Mouse (Mus musculus): ENCODE results near the gene Cfap126. TPM values are rescaled to one million over a fixed set of nuclear protein-coding genes. Genes with fewer than 3 reads are reported as not detected.

Gene Cfap126
- total RNA-seq, 4 experiments from 2014 or later = 0.60 to 2.0 (median 0.88) TPM

DNA sequence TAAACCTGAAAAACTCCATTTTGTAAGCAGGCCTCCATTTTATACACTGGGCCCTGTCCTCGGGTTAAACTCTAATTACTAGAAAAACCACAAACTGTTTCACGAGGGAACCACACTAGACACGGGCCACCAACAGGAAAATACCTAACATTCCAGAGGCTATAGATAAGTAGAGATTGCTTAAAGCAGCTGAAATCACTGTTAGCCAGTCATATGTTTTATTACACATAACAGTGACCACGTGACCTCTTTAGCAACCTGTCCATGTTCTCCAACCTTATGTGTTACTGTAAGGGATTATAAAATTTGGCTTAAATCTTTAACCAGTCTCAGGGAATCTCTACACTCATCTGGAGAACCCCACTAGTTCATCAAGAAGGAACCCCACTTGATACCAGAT is 19.3 kb upstream of the Cfap126 start:
- no peak for DNase-seq (ENCODE audit: low spot score)

DNA sequence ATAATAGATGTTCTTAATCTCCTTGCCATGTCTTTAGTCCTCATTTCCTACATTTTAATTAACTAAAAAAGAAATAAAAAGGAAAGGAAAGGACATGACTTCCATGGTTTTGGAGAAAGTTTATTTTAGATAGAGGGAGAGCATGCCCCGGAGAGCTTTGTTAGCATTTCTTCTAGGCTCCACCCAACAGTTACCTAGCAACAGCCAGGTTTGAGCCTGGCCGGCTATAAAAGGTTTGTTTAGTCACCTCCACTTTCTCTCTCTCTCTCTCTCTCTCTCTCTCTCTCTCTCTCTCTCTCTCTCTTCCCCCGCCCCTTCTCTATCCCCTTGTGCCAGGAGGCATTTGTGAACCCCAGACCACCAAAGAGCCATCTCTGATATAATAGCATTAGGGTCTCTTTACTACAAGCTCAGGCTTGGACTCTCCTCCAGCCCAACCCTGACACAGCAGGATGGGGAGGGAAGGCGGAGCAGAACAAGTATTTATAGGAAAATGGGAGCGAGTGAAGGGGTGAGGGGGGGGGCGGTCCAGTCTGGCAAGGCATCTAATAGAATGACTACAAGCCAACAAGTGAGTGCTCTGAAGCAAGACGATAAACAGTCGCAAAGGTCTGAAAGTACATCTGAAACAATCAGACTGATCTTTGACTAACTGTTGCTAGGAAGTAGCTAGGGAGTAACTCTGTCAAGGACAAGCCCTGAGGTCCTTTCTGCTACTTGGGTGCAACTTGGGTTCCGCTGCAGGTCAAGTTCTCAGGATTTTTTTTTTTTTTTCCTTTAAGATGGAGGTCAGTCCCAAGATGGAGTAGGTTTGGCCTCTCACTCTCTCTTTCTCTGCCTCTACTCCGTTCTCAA is 17.4 kb upstream of the Cfap126 start:
- DNase-seq (ENCODE audit: low spot score) = no peak

DNA sequence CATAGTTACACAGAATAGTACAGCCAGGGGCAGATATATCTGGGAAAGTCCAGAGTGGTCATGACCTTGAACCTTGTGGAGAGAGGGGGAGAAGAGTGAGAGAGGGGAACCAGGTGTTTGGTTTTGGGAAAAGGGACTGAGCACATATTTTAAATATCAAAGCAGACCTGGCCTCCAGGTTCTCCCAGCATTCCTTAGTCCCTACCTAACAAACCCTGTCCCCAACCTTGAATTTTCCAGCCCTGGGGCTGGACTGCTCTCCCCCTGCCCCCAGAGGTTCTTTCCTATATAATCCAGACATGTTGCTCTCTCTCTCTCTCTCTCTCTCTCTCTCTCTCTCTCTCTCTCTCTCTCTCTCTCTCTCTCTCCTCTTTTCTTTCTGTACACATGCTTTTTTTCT is 16.6 kb upstream of the Cfap126 start:
- DNase-seq (ENCODE audit: low spot score) = no peak

DNA sequence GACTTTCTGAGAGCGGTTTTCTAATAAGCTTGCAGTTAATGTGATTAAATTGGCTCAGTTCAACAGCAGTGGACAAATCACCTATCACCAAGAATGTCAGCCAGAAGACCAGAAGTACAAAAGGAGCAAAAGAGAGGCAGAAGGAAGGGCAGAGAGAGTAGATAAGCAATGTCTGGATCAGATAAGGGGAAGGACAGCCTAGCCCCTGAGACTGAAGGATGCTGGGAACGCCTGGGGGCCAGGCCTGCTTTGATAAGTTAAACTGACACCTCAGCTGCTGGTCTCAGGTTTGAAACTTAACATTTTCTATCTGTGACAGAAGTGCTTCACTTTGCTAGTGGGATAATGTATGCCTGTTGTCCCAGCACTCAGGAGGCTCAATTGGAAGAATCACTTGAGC is 16.1 kb upstream of the Cfap126 start:
- DNase-seq (ENCODE audit: low spot score) = no peak

DNA sequence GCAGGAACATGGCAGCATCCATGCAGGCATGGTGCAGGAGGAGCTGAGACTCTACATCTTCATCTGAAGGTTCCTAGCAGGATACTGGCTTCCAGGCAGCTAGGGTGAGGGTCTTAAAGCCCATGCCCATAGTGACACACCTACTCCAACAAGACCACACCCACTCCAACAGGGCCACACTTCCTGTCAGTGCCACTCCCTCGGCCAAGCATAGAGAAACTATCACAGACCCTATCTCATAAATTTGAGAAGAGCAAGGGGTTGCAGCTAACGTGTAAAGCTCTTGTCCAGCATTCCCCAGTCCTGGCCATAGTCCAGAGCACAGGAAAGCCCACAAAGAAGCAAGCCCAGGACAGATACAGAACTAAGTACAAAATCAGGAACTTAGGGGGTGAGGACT is 12.7 kb upstream of the Cfap126 start:
- no peak for DNase-seq (ENCODE audit: low spot score)

DNA sequence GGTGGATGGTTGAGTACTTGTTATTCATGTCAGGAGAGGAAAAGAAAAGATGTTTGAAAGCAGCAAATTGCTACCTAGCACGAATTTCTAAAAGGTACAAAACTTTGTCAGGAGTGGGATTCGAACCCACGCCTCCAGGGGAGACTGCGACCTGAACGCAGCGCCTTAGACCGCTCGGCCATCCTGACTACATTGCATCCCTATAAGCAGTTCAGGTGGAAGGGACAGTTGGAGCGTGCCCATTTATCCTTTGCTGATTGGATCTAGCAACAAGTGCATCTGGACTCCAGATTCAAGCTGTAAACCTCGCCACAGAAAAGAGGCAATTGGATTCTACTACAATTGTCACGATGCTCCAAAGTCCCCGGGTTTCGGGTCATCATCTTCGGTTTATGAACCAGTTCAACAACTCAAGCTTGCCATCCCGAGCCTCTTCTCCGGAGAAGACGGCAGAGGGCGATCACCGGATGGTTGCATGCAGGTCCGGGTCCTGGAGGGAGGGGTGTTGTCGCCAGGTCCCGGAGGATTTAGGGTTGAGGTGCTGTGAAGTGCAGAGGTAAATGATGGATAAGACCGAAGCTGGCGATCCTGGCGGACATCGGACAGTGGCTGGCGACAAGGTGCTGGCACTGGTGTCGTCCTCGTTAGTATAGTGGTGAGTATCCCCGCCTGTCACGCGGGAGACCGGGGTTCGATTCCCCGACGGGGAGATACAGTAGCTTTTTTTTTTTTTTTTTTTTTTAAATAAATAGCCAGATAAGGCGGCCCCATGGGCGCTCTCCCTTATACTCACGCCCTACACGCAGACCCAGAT is 11.8 kb upstream of the Cfap126 start:
- peak; percentile 89 for DNase-seq (ENCODE audit: low spot score)

DNA sequence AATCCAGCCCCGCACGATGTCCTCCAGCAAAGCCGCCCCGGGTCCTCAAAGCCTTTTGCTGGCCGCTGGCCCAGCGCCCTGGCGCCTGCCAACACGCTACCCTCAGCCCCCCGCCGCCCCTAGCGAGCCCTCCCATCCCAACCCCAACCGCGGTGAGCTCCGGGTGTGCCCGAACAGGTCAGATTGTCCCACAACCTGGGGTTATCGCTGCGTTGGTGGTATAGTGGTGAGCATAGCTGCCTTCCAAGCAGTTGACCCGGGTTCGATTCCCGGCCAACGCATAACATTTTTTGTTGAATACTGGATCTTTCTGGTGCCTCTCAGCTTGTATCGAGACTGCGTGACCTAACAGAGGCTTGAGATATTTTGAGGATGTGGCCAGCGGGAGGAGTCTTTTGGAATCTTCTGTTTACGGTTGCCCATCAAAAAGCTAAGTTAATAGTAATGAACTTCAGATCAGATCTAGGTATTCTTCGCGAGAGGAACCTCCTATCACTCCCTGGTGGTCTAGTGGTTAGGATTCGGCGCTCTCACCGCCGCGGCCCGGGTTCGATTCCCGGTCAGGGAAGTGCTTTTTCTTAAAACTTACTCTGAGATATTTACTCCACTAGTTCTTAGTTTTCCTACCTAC is 11.1 kb upstream of the Cfap126 start:
- DNase-seq (ENCODE audit: low spot score) = peak; percentile 91

DNA sequence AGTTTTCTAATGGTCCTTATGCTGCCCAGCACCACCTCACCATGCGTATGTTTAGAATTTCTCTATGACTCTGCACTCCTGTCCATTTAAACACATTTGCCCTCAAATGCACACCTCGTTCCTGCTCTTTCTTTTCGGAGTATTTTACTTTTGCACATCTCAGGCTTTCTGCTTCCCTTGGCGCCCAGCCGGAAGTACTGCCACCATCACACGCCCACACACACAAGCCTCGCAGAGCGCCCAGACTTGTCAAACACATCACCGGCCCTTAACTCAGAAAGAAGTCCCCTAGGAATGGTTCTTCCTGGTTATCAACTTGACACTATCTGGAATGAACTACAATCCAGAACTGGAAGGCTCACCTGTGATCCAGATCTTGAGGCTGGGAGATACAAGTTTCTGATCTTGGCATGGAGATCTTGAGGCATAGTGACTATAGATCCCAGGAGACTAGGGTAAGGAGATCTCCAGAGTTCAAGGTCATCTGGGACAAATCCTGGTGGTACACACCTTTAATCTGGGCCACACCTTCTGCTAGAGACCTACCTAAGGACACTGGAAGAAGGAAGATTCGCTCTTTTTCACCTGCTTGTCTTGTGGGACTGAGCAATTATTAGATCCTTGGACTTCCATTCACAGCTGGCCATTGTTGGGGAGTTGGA is 10.4 kb upstream of the Cfap126 start:
- DNase-seq (ENCODE audit: low spot score) = no peak

DNA sequence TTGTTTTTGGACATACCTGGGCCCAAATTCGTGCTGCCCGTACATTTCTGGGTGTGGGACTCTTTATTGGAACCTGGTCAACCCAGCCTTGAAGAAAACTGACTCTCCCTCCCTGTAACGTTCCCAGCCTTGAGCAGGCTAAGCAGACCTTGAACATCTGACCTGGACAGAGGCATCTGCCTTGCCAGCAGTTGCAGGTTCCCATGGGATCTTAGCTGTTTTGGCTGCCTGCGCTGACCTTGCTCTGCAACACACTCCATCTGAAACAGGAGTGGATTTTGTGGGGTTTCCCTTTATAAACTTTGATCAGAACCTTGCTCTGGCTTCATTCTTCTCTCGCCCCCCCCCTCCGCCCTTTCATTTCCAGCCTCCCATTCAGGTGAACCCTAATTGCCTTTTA is 8.5 kb upstream of the Cfap126 start:
- no peak for DNase-seq (ENCODE audit: low spot score)

DNA sequence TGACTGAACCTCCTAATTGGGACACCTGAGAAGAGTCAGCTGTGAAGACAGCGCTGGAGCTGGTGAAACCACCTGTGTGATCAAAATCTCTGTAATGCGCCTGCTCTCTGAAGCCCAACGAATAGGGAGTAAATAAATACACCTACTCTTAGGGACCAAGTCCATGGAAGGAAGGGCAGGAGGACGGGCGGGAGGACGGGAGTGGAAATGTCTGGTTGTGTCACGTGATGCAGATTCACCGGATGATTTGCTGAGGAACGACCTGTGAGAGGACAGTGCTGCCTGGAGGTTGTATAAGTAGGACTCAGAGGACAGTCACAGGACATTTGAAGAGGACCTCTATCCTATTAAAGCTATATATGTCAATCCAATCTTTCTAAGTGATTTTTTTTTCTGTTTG is 4.1 kb upstream of the Cfap126 start:
- DNase-seq (ENCODE audit: low spot score) = no peak

DNA sequence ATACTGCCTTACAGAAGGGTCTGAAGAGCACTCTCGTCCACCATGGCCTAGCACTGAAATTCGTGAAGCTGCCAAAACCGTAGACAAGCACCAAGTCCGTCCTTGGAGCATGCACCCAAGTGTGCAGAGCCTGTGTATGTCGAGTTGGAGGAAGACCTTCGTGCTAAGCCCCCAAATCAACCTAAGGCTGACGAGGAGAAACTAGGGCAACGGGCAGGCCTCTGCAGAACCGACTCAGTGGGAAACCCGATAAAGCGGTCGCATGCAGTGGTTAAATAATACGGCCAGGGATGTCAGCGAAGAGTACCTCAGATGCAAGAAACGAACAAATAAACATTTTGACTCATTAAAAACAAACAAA is 3.1 kb upstream of the Cfap126 start:
- DNase-seq (ENCODE audit: low spot score) = no peak

DNA sequence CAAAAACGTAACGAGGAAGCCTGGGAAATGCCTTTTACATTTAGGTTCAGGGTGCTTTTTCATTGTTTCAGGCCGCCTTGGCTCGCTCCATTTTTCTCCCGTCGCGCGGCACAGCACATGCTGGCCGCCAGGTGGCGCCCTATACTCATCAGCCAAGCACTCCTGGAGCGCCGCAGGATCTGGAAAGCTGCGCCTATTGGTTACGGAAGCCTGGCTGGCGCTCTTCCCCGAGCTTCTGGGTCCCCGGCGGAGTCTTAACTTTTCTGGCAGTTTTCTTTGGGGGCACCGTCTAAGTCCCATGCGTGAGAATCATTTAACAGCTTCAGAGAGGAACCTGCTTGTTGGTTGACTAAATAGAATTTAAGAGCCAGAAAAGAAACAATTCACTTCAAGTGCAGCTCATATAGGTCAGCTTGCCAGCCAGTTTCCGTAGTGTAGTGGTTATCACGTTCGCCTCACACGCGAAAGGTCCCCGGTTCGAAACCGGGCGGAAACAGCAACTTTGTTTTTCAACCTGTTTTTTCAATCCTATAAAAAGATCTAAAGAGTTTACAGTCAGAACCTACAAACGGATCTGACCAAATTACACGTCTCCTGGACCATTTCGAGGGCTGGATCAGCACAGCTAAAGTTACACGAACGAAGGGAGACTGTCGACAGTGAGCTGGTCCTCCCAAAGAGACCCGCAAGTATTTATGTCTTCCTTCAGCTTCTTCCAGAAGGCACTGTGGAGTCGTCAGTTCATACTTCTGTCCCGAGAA is 2.5 kb upstream of the Cfap126 start:
- DNase-seq (ENCODE audit: low spot score) = peak; percentile 93

DNA sequence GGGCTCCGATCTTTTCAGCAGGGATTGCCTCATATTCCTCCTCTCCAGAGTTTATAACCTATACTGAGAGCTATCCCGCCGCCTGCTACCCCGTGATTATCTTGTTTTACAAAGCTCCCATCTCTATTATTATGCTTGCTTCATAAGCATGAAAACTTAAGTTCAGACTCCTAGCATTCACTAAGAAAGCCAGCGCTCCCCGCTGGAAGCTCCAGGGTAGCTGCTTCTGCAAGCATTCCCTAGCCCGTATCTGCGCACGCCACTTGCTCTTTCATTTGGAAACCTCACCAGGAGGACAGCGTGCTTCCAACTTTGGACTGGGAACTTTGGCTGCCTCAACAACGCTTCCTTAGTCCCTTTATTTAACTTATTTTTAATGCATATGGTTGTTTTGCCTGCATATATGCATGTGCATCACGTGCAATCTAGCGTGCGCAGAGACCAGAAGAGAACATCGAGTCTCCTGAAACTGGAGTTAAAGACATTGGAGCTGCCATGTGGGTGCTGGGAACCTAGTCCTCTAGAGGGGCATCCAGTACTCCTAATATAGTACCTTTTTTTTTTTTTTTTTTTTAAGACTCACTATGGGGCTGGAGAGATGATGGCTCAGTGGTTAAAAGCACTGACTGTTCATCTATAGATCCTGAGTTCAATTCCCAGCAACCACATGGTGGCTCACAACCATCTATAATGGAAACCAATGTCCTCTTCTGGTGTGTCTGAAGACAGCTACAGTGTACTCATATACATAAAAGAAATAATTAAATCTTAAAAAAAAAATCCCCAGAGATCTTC is 1.7 kb upstream of the Cfap126 start:
- DNase-seq (ENCODE audit: low spot score) = peak; percentile 63

DNA sequence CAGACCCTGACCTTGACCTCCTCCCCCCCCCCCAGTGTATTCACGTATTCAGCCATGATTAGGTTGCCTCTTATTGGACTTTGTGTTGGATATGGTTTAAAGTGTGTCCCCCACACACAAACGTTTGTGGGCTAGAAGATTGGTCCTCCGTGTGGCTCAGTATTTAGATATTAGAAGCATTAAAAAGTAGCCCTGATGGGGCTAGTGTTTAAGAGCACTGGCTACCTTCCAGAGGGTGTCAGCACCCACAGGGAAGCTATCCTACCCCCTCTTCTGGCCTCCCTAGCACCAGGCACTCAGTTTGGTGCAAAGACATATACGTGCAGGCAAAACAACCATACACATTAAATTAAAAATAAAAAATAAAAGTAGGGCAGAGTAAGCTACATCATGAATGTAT is 732 bp upstream of the Cfap126 start:
- DNase-seq (ENCODE audit: low spot score) = no peak

DNA sequence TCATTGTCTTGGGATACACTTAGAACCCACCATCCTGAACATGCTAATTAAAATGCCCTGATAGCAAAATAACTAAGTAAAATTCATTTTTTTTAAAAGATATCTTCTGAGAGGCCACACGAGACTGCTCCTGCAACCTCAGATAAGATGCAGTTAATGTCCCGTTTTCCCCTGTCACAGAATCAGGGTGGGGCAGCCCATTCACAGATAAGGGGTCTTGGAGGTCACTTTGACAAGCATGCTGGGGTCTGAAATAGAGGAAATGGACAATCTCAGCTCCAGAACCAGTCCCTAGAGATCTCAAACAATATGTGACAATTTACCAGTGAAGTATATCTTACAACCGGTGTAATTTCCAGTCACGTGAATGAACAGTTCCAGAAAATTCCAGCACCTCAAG is 2.6 kb downstream of the Cfap126 start:
- no peak for DNase-seq (ENCODE audit: low spot score)

DNA sequence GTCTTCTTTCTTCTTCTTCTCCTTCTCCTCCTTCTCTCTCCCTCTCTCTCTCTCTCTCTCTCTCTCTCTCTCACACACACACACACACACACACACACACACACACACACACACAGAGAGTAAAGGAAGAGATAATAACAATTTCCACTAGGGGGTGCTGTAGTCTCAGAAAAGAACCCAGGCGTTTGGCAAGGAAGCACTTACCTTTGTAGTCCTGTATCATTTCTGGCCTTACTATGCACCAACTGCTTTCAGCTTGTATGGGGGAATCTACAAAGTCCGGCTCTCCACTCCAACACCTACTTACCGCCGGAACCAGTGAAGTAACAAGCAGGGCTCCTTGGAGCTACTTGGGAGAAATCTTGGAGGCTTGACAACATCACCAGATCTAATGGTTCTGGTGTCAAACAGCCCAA is 4.6 kb downstream of the Cfap126 start:
- DNase-seq (ENCODE audit: low spot score) = peak; percentile 83

DNA sequence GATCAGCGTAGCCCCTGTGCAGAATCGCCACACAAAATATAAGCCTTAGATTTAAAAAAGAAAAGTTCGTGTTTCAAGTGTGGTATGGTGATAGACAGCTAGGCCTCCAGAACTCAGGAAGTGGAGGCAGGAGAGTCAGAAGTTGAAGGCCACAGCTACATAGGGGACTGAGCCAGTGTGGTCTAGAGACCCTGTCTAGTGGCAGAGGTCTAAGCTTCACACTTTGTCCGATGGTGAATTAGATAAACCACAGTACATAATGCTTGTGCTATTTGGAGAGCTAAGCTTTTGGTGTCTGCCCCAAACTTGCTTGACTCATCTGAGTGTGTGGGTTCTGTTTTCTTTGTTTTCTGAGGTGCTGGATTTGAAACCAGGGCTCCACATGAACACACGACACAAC is 5.3 kb downstream of the Cfap126 start:
- no peak for DNase-seq (ENCODE audit: low spot score)

DNA sequence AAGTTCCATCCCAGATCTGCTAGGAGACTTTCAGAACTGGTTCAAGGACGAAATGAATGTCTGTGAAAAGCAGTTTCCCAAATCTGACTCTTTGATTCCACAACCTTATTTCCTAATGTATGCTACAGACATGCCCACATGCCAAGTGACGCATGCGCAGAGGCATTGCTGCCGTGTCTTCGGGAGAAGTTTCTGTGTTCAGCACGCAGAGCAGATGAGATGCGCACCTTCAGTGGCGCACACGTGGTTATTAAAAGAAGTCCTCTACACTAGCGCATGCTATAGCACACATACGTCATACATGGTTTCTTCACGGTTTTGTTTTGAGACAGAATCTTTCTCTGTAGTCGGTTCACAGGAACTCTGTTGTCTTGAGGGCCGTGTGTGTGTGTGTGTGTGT is 5.7 kb downstream of the Cfap126 start:
- DNase-seq (ENCODE audit: low spot score) = no peak

DNA sequence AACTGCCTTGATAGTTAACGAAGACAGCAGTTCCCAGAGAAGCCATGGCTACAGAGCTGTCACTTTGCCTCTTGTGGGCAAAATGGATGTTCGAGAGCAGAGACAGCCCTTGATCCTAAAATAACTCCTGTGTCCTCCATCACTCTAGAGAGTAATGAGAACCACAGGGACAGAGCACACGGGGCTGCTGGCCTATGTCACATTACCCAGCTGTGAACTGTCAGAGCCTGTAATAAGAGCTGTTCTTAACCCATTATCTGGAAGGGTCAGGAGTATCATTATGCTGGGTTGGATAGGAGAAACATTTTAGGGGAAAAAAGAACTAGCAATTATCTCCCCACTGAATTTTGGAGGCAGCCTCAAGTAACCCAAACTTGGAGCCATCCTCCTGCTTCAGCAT is 7.2 kb downstream of the Cfap126 start:
- no peak for DNase-seq (ENCODE audit: low spot score)

DNA sequence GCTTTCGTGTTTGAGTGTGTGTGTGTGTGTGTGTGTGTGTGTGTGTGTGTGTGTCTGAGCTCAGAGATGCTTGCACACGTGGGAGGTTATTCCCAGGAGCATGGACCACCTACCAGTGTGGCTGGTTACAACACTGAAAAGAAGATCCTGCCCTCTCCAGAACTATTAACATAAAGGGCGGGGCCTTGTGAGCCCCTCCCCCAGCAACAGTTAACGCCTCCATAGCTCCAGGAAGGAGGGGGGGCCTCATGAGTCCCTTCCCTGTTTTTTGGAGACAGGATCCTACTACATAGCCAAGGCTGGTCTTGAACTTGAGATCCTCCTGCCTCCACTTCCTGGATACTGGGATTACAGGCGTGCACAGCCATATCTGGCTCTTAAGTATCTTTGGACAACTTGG is 8.1 kb downstream of the Cfap126 start:
- DNase-seq (ENCODE audit: low spot score) = no peak

DNA sequence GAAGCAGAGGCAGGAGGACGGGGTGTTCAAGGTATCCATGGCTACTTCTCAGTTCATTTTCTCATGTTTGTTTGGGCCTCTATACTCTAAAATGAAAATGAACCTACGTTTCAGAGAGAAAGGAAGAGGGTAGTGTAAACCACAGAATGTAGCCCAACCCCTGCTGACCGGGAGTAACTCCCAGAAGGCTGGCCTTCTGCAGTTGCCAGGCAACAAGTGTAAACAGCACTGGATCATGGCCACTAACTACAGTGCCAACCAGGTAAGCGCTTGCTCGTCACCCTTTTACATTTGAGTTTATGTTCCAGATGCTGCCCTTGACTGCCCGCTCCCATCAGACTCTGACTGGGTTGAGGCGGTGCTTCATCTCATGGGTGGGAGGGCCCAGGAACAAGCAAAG is 9.2 kb downstream of the Cfap126 start:
- peak; percentile 25 for DNase-seq (ENCODE audit: low spot score)

Data from heart, adult 8-10 months (tissue).